8 mouse cellular contexts compared by ENCODE assay signal in genomic region chrX:75475182-75475644, GRCm38 (mm10). TPM values are rescaled to one million over a fixed set of nuclear protein-coding genes. Genes with fewer than 3 reads are reported as not detected.
DNase-seq lines count a peak whose midpoint lies in the region; ATAC-seq lines count a peak whose summit lies in the region.
"Not testable (repeated sequence)": the region's sequence is repeated elsewhere in the genome, so short reads cannot be mapped to it uniquely, and the experiment has no call there.

No protein-coding gene starts in this region.

- H3K27me3 ChIP-seq in hindbrain, embryonic 11.5 days (ENCODE audit: control insufficient read depth, insufficient read depth, low read length); lung, embryonic 15.5 days: not testable (repeated sequence)

- peak overlapping the region; percentile 14; the same call in 1 of the 2 replicates for H3K4me3 ChIP-seq in hindbrain, embryonic 11.5 days (ENCODE audit: low read depth, low read length)
- peak overlapping the region; percentile 40 for H3K4me3 ChIP-seq in lung, embryonic 15.5 days

- H3K27ac ChIP-seq in hindbrain, embryonic 11.5 days (ENCODE audit: low read depth, low read length); lung, embryonic 15.5 days: not testable (repeated sequence)

- peak; percentile 67 for DNase-seq in Muller cell, postnatal 12 days (ENCODE audit: inconsistent ontology term)
- peak; percentile 85 to 86 for DNase-seq in cerebellum, postnatal 14 days
- DNase-seq in frontal cortex, postnatal 10 days (ENCODE audit: low spot score in 2 of 2), result peak; percentile 38 to 50
- peak; percentile 74 for DNase-seq in hindbrain, embryonic 11.5 days (ENCODE audit: low spot score)
- DNase-seq in layer of hippocampus, adult 9-11 months, result peak; percentile 20
- peak; percentile 13 for DNase-seq in ovary, postnatal 10 days (ENCODE audit: low spot score)
- peak; percentile 4 for DNase-seq in thymus, postnatal 0 days (ENCODE audit: low spot score)

- not testable (repeated sequence) for H3K4me1 ChIP-seq in hindbrain, embryonic 11.5 days (replicated peaks; ENCODE audit: control insufficient read depth, insufficient read depth, low read length); lung, embryonic 15.5 days

- peak overlapping the region; percentile 31 for H3K4me2 ChIP-seq in hindbrain, embryonic 11.5 days (replicated peaks; ENCODE audit: low read depth, low read length)
- H3K4me2 ChIP-seq in lung, embryonic 15.5 days, result peak overlapping the region; percentile 53

- not testable (repeated sequence) for H3K9me3 ChIP-seq in hindbrain, embryonic 11.5 days (ENCODE audit: control insufficient read depth, low read length); lung, embryonic 15.5 days

- not testable (repeated sequence) for H3K36me3 ChIP-seq in hindbrain, embryonic 11.5 days (ENCODE audit: control insufficient read depth, insufficient read depth, low read length); lung, embryonic 15.5 days

- WGBS in hindbrain, embryonic 11.5 days, result 16% methylated on average over 36 of the region's 37 CpGs
- 17% methylated on average over 37 of the region's 37 CpGs for WGBS in lung, embryonic 15.5 days

- peak; percentile 92 for ATAC-seq in hindbrain, embryonic 11.5 days (ENCODE audit: low FRiP score)
- peak; percentile 86 for ATAC-seq in lung, embryonic 15.5 days (ENCODE audit: borderline replicate concordance, extremely low read depth, low FRiP score, low TSS enrichment)

- not testable (repeated sequence) for H3K9ac ChIP-seq in hindbrain, embryonic 11.5 days (ENCODE audit: low read depth, low read length)
- H3K9ac ChIP-seq in lung, embryonic 15.5 days, result peak overlapping the region; percentile 16; the same call in 1 of the 2 replicates

RNA-seq across cellular contexts. Expression of gene Vbp1, which starts 38.9 kb away (rescaled TPM):
- 297 and 300 TPM in 2 replicates for polyA plus RNA-seq in hindbrain, embryonic 11.5 days (2014; fragmentation: Nextera tagmentation; extraction: Ambion mirVana)
- polyA plus RNA-seq in lung, embryonic 15.5 days (2015; fragmentation: Nextera tagmentation; extraction: Ambion mirVana), result 174 and 176 TPM in 2 replicates
- polyA plus RNA-seq in thymus, postnatal 0 days (2015; fragmentation: Nextera tagmentation; extraction: Ambion mirVana), result 171 and 173 TPM in 2 replicates

RNA-seq across cellular contexts. Expression of gene Brcc3, which starts 58.8 kb away (rescaled TPM):
- 62.5 and 71.8 TPM in 2 replicates for polyA plus RNA-seq in hindbrain, embryonic 11.5 days (2014; fragmentation: Nextera tagmentation; extraction: Ambion mirVana)
- 66.9 and 69.5 TPM in 2 replicates for polyA plus RNA-seq in lung, embryonic 15.5 days (2015; fragmentation: Nextera tagmentation; extraction: Ambion mirVana)
- polyA plus RNA-seq in thymus, postnatal 0 days (2015; fragmentation: Nextera tagmentation; extraction: Ambion mirVana), result 59.7 and 71.5 TPM in 2 replicates

RNA-seq across cellular contexts. Expression of gene Mtcp1, which starts 58.8 kb away (rescaled TPM):
- polyA plus RNA-seq in hindbrain, embryonic 11.5 days (2014; fragmentation: Nextera tagmentation; extraction: Ambion mirVana), result 10.2 and 11.6 TPM in 2 replicates
- 9.8 and 12.0 TPM in 2 replicates for polyA plus RNA-seq in lung, embryonic 15.5 days (2015; fragmentation: Nextera tagmentation; extraction: Ambion mirVana)
- 8.8 and 10.1 TPM in 2 replicates for polyA plus RNA-seq in thymus, postnatal 0 days (2015; fragmentation: Nextera tagmentation; extraction: Ambion mirVana)

RNA-seq across cellular contexts. Expression of gene Cmc4, which starts 58.8 kb away (rescaled TPM):
- polyA plus RNA-seq in hindbrain, embryonic 11.5 days (2014; fragmentation: Nextera tagmentation; extraction: Ambion mirVana), result 20.6 and 27.9 TPM in 2 replicates
- 22.8 and 23.6 TPM in 2 replicates for polyA plus RNA-seq in lung, embryonic 15.5 days (2015; fragmentation: Nextera tagmentation; extraction: Ambion mirVana)
- 33.1 and 36.2 TPM in 2 replicates for polyA plus RNA-seq in thymus, postnatal 0 days (2015; fragmentation: Nextera tagmentation; extraction: Ambion mirVana)

Comparison
In these comparisons a context has a peak if more than half of its experiments do, and no peak if none do; other contexts are left out.
1. DNase-seq: peak in every context shown above with its lines; median percentile 86 in cerebellum, postnatal 14 days; 74 in hindbrain, embryonic 11.5 days; 67 in Muller cell, postnatal 12 days; 44 in frontal cortex, postnatal 10 days; 20 in layer of hippocampus, adult 9-11 months; 13 in ovary, postnatal 10 days; 4 in thymus, postnatal 0 days.